Mouse (Mus musculus) E14TG2a.4 (cell line): ENCODE data around the gene Polr1b.

ENCODE experiments used
- CTCF ChIP-seq: conservative IDR thresholded peaks from 2 replicates; pipeline ENCODE4 v1.5.1; 2014; ENCODE audit warnings: low read length
- NANOG ChIP-seq: IDR thresholded peaks from 2 replicates; pipeline ENCODE4 v1.6.1; 2014; ENCODE audit warnings: borderline replicate concordance, low read length, mixed read lengths
- POU5F1 ChIP-seq: IDR thresholded peaks from 2 replicates; pipeline ENCODE4 v1.6.1; 2014; ENCODE audit warnings: low read length, borderline replicate concordance

- no peak for TF ChIP-seq CTCF
- no peak for TF ChIP-seq NANOG
- TF ChIP-seq POU5F1: no peak
Measured at GRCm38 (mm10) chr2:129121986-129122385, 21.2 kb downstream of the Polr1b start.
